19 mouse cellular contexts compared by ENCODE assay signal in genomic region chr4:55253769-55254168, GRCm38 (mm10).
DNase-seq lines count a peak whose midpoint lies in the region; ATAC-seq lines count a peak whose summit lies in the region.
"Had no signal": no experiment of that assay in that cellular context is flagged by ENCODE, and none has a peak within 500 bp of the region (broad histone marks: within the 10 kb centered on the region; RNA-seq: fewer than 3 reads in every experiment).

No protein-coding gene starts in this region.

- H3K9ac ChIP-seq in midbrain, embryonic 15.5 days: no peak overlapping the region
- no peak overlapping the region for H3K9ac ChIP-seq in midbrain, embryonic 14.5 days (replicated peaks; ENCODE audit: low read length)
- no peak overlapping the region for H3K9ac ChIP-seq in neural tube, embryonic 15.5 days (replicated peaks)
- H3K9ac ChIP-seq: liver, postnatal 0 days had no signal

- H3K9me3 ChIP-seq in midbrain, embryonic 15.5 days: no peaks in the 10 kb centered on the region
- H3K9me3 ChIP-seq in midbrain, embryonic 14.5 days (ENCODE audit: control insufficient read depth, low read length): no peaks in the 10 kb centered on the region
- H3K9me3 ChIP-seq in neural tube, embryonic 15.5 days (replicated peaks): no peaks in the 10 kb centered on the region
- H3K9me3 ChIP-seq: limb, embryonic 10.5 days had no signal

- 0 out of 2 replicates have a peak overlapping the region, but pooled peaks have one; percentile 20 for H3K27ac ChIP-seq in midbrain, embryonic 15.5 days
- no peak overlapping the region for H3K27ac ChIP-seq in midbrain, embryonic 14.5 days (replicated peaks; ENCODE audit: low read depth, low read length)
- no peak overlapping the region for H3K27ac ChIP-seq in neural tube, embryonic 15.5 days (replicated peaks)
- H3K27ac ChIP-seq: limb, embryonic 10.5 days had no signal

- no peak for DNase-seq in midbrain, embryonic 14.5 days
- DNase-seq in Muller cell, postnatal 12 days (ENCODE audit: inconsistent ontology term): peak; percentile 87
- DNase-seq in fibroblast of lung, adult 2 months (ENCODE audit: low read depth): peak; percentile 29
- no peak for DNase-seq in adrenal gland, adult 2 months
- no peak for DNase-seq in thymus, postnatal 10 days (ENCODE audit: low spot score in 2 of 2)
- no peak for DNase-seq in gastrocnemius, adult 8-10 months (ENCODE audit: low spot score in 2 of 2)
- DNase-seq: adrenal gland, postnatal 36 days; cerebellum, adult 8-10 months; gastrocnemius, postnatal 25 days; kidney, postnatal 36 days; liver, postnatal 0 days; lung, postnatal 10 days; right cerebral cortex, postnatal 4 days; thymus, postnatal 25 days had no signal

- no peak overlapping the region for H3K4me3 ChIP-seq in midbrain, embryonic 15.5 days
- H3K4me3 ChIP-seq in midbrain, embryonic 14.5 days (replicated peaks; ENCODE audit: low read depth, low read length): no peak overlapping the region
- no peak overlapping the region for H3K4me3 ChIP-seq in neural tube, embryonic 15.5 days (replicated peaks)
- H3K4me3 ChIP-seq: erythroblast, embryonic 14.5 days; limb, embryonic 10.5 days had no signal

- WGBS in midbrain, embryonic 15.5 days: 54% methylated on average over 8 of the region's 8 CpGs
- WGBS in midbrain, embryonic 14.5 days: 67% methylated on average over 8 of the region's 8 CpGs
- 38% methylated on average over 8 of the region's 8 CpGs for WGBS in neural tube, embryonic 15.5 days

- H3K4me2 ChIP-seq in midbrain, embryonic 15.5 days: no peak overlapping the region
- H3K4me2 ChIP-seq in midbrain, embryonic 14.5 days (ENCODE audit: low read length): no peak overlapping the region
- H3K4me2 ChIP-seq in neural tube, embryonic 15.5 days: 0 out of 2 replicates have a peak overlapping the region, but pooled peaks have one; percentile 13

- no peaks in the 10 kb centered on the region for H3K4me1 ChIP-seq in midbrain, embryonic 15.5 days
- H3K4me1 ChIP-seq in midbrain, embryonic 14.5 days (ENCODE audit: control insufficient read depth, insufficient read depth, low read length): peaks cover 2% of the 10 kb centered on the region; the same call in 1 of the 2 replicates
- peaks cover 4% of the 10 kb centered on the region; the same call in 1 of the 2 replicates for H3K4me1 ChIP-seq in neural tube, embryonic 15.5 days
- H3K4me1 ChIP-seq: limb, embryonic 10.5 days had no signal

- no peaks in the 10 kb centered on the region for H3K36me3 ChIP-seq in midbrain, embryonic 15.5 days (replicated peaks)
- no peaks in the 10 kb centered on the region for H3K36me3 ChIP-seq in midbrain, embryonic 14.5 days (ENCODE audit: control insufficient read depth, insufficient read depth, low read length)
- no peaks in the 10 kb centered on the region for H3K36me3 ChIP-seq in neural tube, embryonic 15.5 days
- H3K36me3 ChIP-seq: limb, embryonic 10.5 days had no signal

- ATAC-seq in midbrain, embryonic 15.5 days (replicated peaks): no peak
- no peak for ATAC-seq in midbrain, embryonic 14.5 days (ENCODE audit: low FRiP score, low TSS enrichment)
- peak; percentile 76 for ATAC-seq in neural tube, embryonic 15.5 days (ENCODE audit: low FRiP score)
- ATAC-seq: inflammation-experienced regulatory T-cells, adult 6 months; liver, postnatal 0 days had no signal

- H3K27me3 ChIP-seq in midbrain, embryonic 15.5 days (replicated peaks): 0 out of 2 replicates have a peak, but pooled peaks cover 4% of the 10 kb centered on the region
- no peaks in the 10 kb centered on the region; the same call in 1 of the 2 replicates for H3K27me3 ChIP-seq in midbrain, embryonic 14.5 days (ENCODE audit: control insufficient read depth, insufficient read depth, low read length)
- no peaks in the 10 kb centered on the region for H3K27me3 ChIP-seq in neural tube, embryonic 15.5 days (replicated peaks)

Comparison
In these comparisons a context has a peak if more than half of its experiments do, and no peak if none do; other contexts are left out.
1. DNase-seq: peak in Muller cell, postnatal 12 days (single experiment) and fibroblast of lung, adult 2 months (single experiment); none in midbrain, embryonic 14.5 days (single experiment), adrenal gland, adult 2 months (single experiment), thymus, postnatal 10 days (0 of 2) and gastrocnemius, adult 8-10 months (0 of 2).